ENCODE assay signal across 30 mouse cellular contexts in genomic region chr9:101042249-101042648, GRCm38 (mm10). TPM values are rescaled to one million over a fixed set of nuclear protein-coding genes. Genes with fewer than 3 reads are reported as not detected.
DNase-seq lines count a peak whose midpoint lies in the region; ATAC-seq lines count a peak whose summit lies in the region.
"Had no signal": no experiment of that assay in that cellular context is flagged by ENCODE, and none has a peak within 500 bp of the region (broad histone marks: within the 10 kb centered on the region; RNA-seq: fewer than 3 reads in every experiment).

No protein-coding gene starts in this region.

- H3K4me2 ChIP-seq in intestine, embryonic 15.5 days (replicated peaks) = no peak overlapping the region
- H3K4me2 ChIP-seq: embryonic facial prominence, embryonic 12.5 days; forebrain, embryonic 15.5 days; midbrain, embryonic 12.5 days; neural tube, embryonic 13.5 days had no signal

- H3K4me3 ChIP-seq in megakaryocyte, embryonic 14.5 days (replicated peaks) = peak overlapping the region; percentile 70
- no peak overlapping the region for H3K4me3 ChIP-seq in intestine, embryonic 15.5 days (replicated peaks)
- H3K4me3 ChIP-seq: embryonic facial prominence, embryonic 12.5 days; forebrain, embryonic 10.5 days; forebrain, embryonic 15.5 days; gastrocnemius, adult 2 months; midbrain, embryonic 12.5 days; myocyte; neural tube, embryonic 13.5 days had no signal

- intact Hi-C loops in heart, postnatal 14 days (cut with DNase I) = no loop called here

- peaks cover 41% of the 10 kb centered on the region for H3K4me1 ChIP-seq in megakaryocyte, embryonic 14.5 days
- peaks cover 12% of the 10 kb centered on the region; the same call in 1 of the 2 replicates for H3K4me1 ChIP-seq in intestine, embryonic 15.5 days (replicated peaks)
- H3K4me1 ChIP-seq: embryonic facial prominence, embryonic 12.5 days; forebrain, embryonic 15.5 days; midbrain, embryonic 12.5 days had no signal

- peaks cover 19% of the 10 kb centered on the region for H3K9me3 ChIP-seq in megakaryocyte, embryonic 14.5 days
- no peaks in the 10 kb centered on the region for H3K9me3 ChIP-seq in intestine, embryonic 15.5 days
- H3K9me3 ChIP-seq: embryonic facial prominence, embryonic 12.5 days; forebrain, embryonic 10.5 days; forebrain, embryonic 15.5 days; G1E; midbrain, embryonic 12.5 days; neural tube, embryonic 13.5 days had no signal

- no peak overlapping the region for H3K9ac ChIP-seq in intestine, embryonic 15.5 days
- H3K9ac ChIP-seq: embryonic facial prominence, embryonic 12.5 days; forebrain, embryonic 15.5 days; liver, embryonic 14.5 days; midbrain, embryonic 12.5 days; neural tube, embryonic 13.5 days had no signal

- H3K36me3 ChIP-seq in megakaryocyte, embryonic 14.5 days (replicated peaks; ENCODE audit: low read length) = peaks cover 9% of the 10 kb centered on the region
- no peaks in the 10 kb centered on the region for H3K36me3 ChIP-seq in intestine, embryonic 15.5 days
- H3K36me3 ChIP-seq: embryonic facial prominence, embryonic 12.5 days; forebrain, embryonic 10.5 days; forebrain, embryonic 15.5 days; G1E; midbrain, embryonic 12.5 days; neural tube, embryonic 13.5 days had no signal

- DNase-seq in heart, adult 11 months = peak; percentile 85
- DNase-seq in heart, postnatal 14 days = no peak
- DNase-seq in ZHBTc4 (ENCODE audit: low read depth, low spot score) = peak; percentile 94
- DNase-seq in cerebellum, postnatal 36 days = no peak
- DNase-seq: adrenal gland, postnatal 36 days; cerebellum, adult 2 months; cerebellum, postnatal 14 days; gastrocnemius, adult 2 months; gastrocnemius, postnatal 36 days; kidney, adult 8-10 months; kidney, postnatal 4 days; liver; lung, adult 2 months; lung, postnatal 10 days; thymus, adult 2 months; thymus, postnatal 4 days had no signal

- H3K27me3 ChIP-seq in megakaryocyte, embryonic 14.5 days (replicated peaks) = no peaks in the 10 kb centered on the region
- no peaks in the 10 kb centered on the region for H3K27me3 ChIP-seq in intestine, embryonic 15.5 days (replicated peaks)
- H3K27me3 ChIP-seq: embryonic facial prominence, embryonic 12.5 days; forebrain, embryonic 15.5 days; midbrain, embryonic 12.5 days; neural tube, embryonic 13.5 days had no signal

- no peak overlapping the region for H3K27ac ChIP-seq in intestine, embryonic 15.5 days
- H3K27ac ChIP-seq: embryonic facial prominence, embryonic 12.5 days; forebrain, embryonic 10.5 days; forebrain, embryonic 15.5 days; gastrocnemius, adult 2 months; kidney, postnatal 0 days; liver, embryonic 14.5 days; midbrain, embryonic 12.5 days; neural tube, embryonic 13.5 days had no signal

- WGBS in intestine, embryonic 15.5 days = 80% methylated on average over 9 of the region's 9 CpGs

- no peak for ATAC-seq in intestine, embryonic 15.5 days
- ATAC-seq in inflammation-experienced regulatory T-cells, adult 6 months = no peak
- ATAC-seq: forebrain, embryonic 15.5 days; hindbrain, embryonic 16.5 days; intestine, embryonic 16.5 days had no signal

RNA-seq across cellular contexts. Expression of gene Pccb, which starts 7.6 kb away (rescaled TPM):
- 10 to 100 TPM; 89.0 to 93.4 TPM for total RNA-seq in heart, postnatal 14 days (2021)
- polyA plus RNA-seq in megakaryocyte, embryonic 14.5 days (2012; ENCODE audit: insufficient read depth, low replicate concordance) = 2.4 and 69.9 TPM in 2 replicates
- 25.1 and 25.5 TPM in 2 replicates for polyA plus RNA-seq in intestine, embryonic 15.5 days (2015; fragmentation: Nextera tagmentation; extraction: Ambion mirVana)
- polyA plus RNA-seq in inflammation-experienced regulatory T-cells, adult 6 months (2017; shearing (Covaris generic)) = 1 to 10 TPM; 5.1 to 8.3 (median 8.1) TPM

RNA-seq across cellular contexts. Expression of gene Msl2, which starts 31.7 kb away (rescaled TPM):
- 10 to 100 TPM; 33.6 to 34.1 TPM for total RNA-seq in heart, postnatal 14 days (2021)
- 4.8 and 8.7 TPM in 2 replicates for polyA plus RNA-seq in megakaryocyte, embryonic 14.5 days (2012; ENCODE audit: insufficient read depth, low replicate concordance)
- 4.7 and 5.1 TPM in 2 replicates for polyA plus RNA-seq in intestine, embryonic 15.5 days (2015; fragmentation: Nextera tagmentation; extraction: Ambion mirVana)
- 10 to 100 TPM; 10.5 to 12.3 (median 11.7) TPM for polyA plus RNA-seq in inflammation-experienced regulatory T-cells, adult 6 months (2017; shearing (Covaris generic))

Comparison
In these comparisons a context has a peak if more than half of its experiments do, and no peak if none do; other contexts are left out.
1. DNase-seq: peak in heart, adult 11 months (single experiment) and ZHBTc4 (single experiment); none in heart, postnatal 14 days (0 of 2) and cerebellum, postnatal 36 days (0 of 2).